In the genomic region with DNA sequence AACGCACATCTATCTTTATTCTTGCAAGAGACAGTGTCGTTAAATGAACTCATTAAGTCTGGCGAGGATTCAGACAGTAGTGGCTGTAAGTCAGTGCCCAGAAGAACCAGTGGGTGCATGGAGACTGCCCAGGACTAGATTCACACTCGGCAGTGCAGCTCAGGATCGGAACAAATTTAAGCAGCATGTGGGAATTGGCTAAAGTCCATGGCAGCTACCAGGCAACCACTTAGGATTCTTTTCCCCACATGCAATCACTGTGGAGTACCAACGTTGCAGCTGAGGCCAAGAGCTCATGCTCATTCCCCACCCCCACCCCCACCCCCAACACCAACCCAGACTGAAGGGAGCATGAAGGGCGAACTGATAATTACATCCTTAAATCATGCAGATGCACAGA, we compare ENCODE assay signal across 15 mouse cellular contexts.
DNase-seq lines count a peak whose midpoint lies in the region; ATAC-seq lines count a peak whose summit lies in the region.
"Had no signal": no experiment of that assay in that cellular context is flagged by ENCODE, and none has a peak within 500 bp of the region (broad histone marks: within the 10 kb centered on the region; RNA-seq: fewer than 3 reads in every experiment).

No protein-coding gene starts in this region.

- ATAC-seq in hindbrain, embryonic 15.5 days (ENCODE audit: low FRiP score, low read depth) = peak; percentile 83; the same call in 1 of the 2 replicates

- no peaks in the 10 kb centered on the region for H3K9me3 ChIP-seq in hindbrain, embryonic 15.5 days
- H3K9me3 ChIP-seq: liver, embryonic 13.5 days; neural tube, embryonic 12.5 days had no signal

- no peak overlapping the region for H3K4me2 ChIP-seq in hindbrain, embryonic 15.5 days
- H3K4me2 ChIP-seq: liver, embryonic 13.5 days; neural tube, embryonic 12.5 days had no signal

- H3K9ac ChIP-seq in hindbrain, embryonic 15.5 days = no peak overlapping the region
- H3K9ac ChIP-seq: liver, embryonic 13.5 days; neural tube, embryonic 12.5 days had no signal

- H3K27ac ChIP-seq in hindbrain, embryonic 15.5 days (replicated peaks) = no peak overlapping the region
- H3K27ac ChIP-seq: liver, embryonic 13.5 days; macrophage; neural tube, embryonic 12.5 days; stomach, postnatal 0 days had no signal

- H3K4me1 ChIP-seq in hindbrain, embryonic 15.5 days (replicated peaks) = no peaks in the 10 kb centered on the region
- H3K4me1 ChIP-seq: liver, embryonic 13.5 days; neural tube, embryonic 12.5 days had no signal

- no peaks in the 10 kb centered on the region for H3K27me3 ChIP-seq in hindbrain, embryonic 15.5 days
- H3K27me3 ChIP-seq: liver, embryonic 13.5 days; neural tube, embryonic 12.5 days had no signal

- no peak overlapping the region for H3K4me3 ChIP-seq in hindbrain, embryonic 15.5 days
- H3K4me3 ChIP-seq: liver, embryonic 13.5 days; neural tube, embryonic 12.5 days had no signal

- WGBS in hindbrain, embryonic 15.5 days = 55% methylated on average over 7 of the region's 7 CpGs

- DNase-seq in layer of hippocampus, adult 11-12 months (ENCODE audit: low spot score) = peak; percentile 4
- no peak for DNase-seq in layer of hippocampus, postnatal 25 days (ENCODE audit: extremely low spot score in 1 of 2, low spot score in 1 of 2)
- DNase-seq in right cerebral cortex, adult 2 months (ENCODE audit: low spot score in 2 of 2) = peak; percentile 3
- no peak for DNase-seq in right cerebral cortex, postnatal 14 days
- DNase-seq in telencephalon, adult 2 months (ENCODE audit: low read depth, low spot score) = peak; percentile 21
- no peak for DNase-seq in yolk sac, embryonic 10.5 days (ENCODE audit: low spot score)
- DNase-seq: adrenal gland, postnatal 14 days; cerebellum, adult 18-20 months; heart, postnatal 36 days; kidney, adult 8-10 months; liver, embryonic 13.5 days had no signal

- H3K36me3 ChIP-seq in hindbrain, embryonic 15.5 days = no peaks in the 10 kb centered on the region
- H3K36me3 ChIP-seq: liver, embryonic 13.5 days; neural tube, embryonic 12.5 days had no signal

Comparison
In these comparisons a context has a peak if more than half of its experiments do, and no peak if none do; other contexts are left out.
1. DNase-seq: peak in layer of hippocampus, adult 11-12 months (single experiment), right cerebral cortex, adult 2 months (2 of 2) and telencephalon, adult 2 months (single experiment); none in layer of hippocampus, postnatal 25 days (0 of 2), right cerebral cortex, postnatal 14 days (single experiment) and yolk sac, embryonic 10.5 days (single experiment).